Mouse (Mus musculus): ENCODE data around the gene Pik3ca. TPM values are rescaled to one million over a fixed set of nuclear protein-coding genes. Genes with fewer than 3 reads are reported as not detected.
"Not testable (repeated sequence)": the region's sequence is repeated elsewhere in the genome, so short reads cannot be mapped to it uniquely, and the experiment has no call there.

The Pik3ca gene
- total RNA-seq, 2 experiments from 2014 or later = 47.7 to 54.5 TPM

- DNase-seq (ENCODE audit: low spot score in 2 of 2) = no peak
Measured at GRCm38 (mm10) chr3:32399931-32400330, 2.5 kb downstream of the Pik3ca start.

GRCm38 (mm10) chr3:32401591-32401990 is 4.1 kb downstream of the Pik3ca start:
- no peak for DNase-seq (ENCODE audit: low spot score in 2 of 2)

GRCm38 (mm10) chr3:32402990-32403885 is 5.8 kb downstream of the Pik3ca start:
- no peak for DNase-seq (ENCODE audit: low spot score in 2 of 2)

GRCm38 (mm10) chr3:32405699-32406098 is 8.2 kb downstream of the Pik3ca start:
- DNase-seq (ENCODE audit: low spot score in 2 of 2) = no peak

GRCm38 (mm10) chr3:32406804-32407203 is 9.3 kb downstream of the Pik3ca start:
- DNase-seq (ENCODE audit: low spot score in 2 of 2) = no peak

GRCm38 (mm10) chr3:32408811-32409273 is 11.4 kb downstream of the Pik3ca start:
- DNase-seq (ENCODE audit: low spot score in 2 of 2) = no peak

- DNase-seq (ENCODE audit: low spot score in 2 of 2) = no peak
Measured at GRCm38 (mm10) chr3:32412502-32413044, 15.1 kb downstream of the Pik3ca start.

- no peak for DNase-seq (ENCODE audit: low spot score in 2 of 2)
Measured at GRCm38 (mm10) chr3:32414381-32414780, 16.9 kb downstream of the Pik3ca start.

GRCm38 (mm10) chr3:32415370-32416309 is 18.2 kb downstream of the Pik3ca start:
- no peak for DNase-seq (ENCODE audit: low spot score in 2 of 2)

- no peak for DNase-seq (ENCODE audit: low spot score in 2 of 2)
Measured at GRCm38 (mm10) chr3:32417751-32418211, 20.3 kb downstream of the Pik3ca start.

- DNase-seq (ENCODE audit: low spot score in 2 of 2) = no peak
Measured at GRCm38 (mm10) chr3:32419866-32420265, 22.4 kb downstream of the Pik3ca start.

- no peak for DNase-seq (ENCODE audit: low spot score in 2 of 2)
Measured at GRCm38 (mm10) chr3:32421115-32422054, 23.9 kb downstream of the Pik3ca start.

- no peak for DNase-seq (ENCODE audit: low spot score in 2 of 2)
Measured at GRCm38 (mm10) chr3:32427695-32428094, 30.2 kb downstream of the Pik3ca start.

- no peak for DNase-seq (ENCODE audit: low spot score in 2 of 2)
Measured at GRCm38 (mm10) chr3:32428361-32428760, 30.9 kb downstream of the Pik3ca start.

GRCm38 (mm10) chr3:32428921-32429320 is 31.4 kb downstream of the Pik3ca start:
- no peak for DNase-seq (ENCODE audit: low spot score in 2 of 2)

GRCm38 (mm10) chr3:32429351-32429750 is 31.9 kb downstream of the Pik3ca start:
- not testable (repeated sequence) for DNase-seq (ENCODE audit: low spot score in 2 of 2)

- DNase-seq (ENCODE audit: low spot score in 2 of 2) = no peak
Measured at GRCm38 (mm10) chr3:32430394-32430793, 32.9 kb downstream of the Pik3ca start.

GRCm38 (mm10) chr3:32434016-32434415 is 36.5 kb downstream of the Pik3ca start:
- no peak for DNase-seq (ENCODE audit: low spot score in 2 of 2)

- no peak for DNase-seq (ENCODE audit: low spot score in 2 of 2)
Measured at GRCm38 (mm10) chr3:32436101-32436500, 38.6 kb downstream of the Pik3ca start.

- no peak for DNase-seq (ENCODE audit: low spot score in 2 of 2)
Measured at GRCm38 (mm10) chr3:32437297-32437696, 39.8 kb downstream of the Pik3ca start.

Data from layer of hippocampus, postnatal 14 days (tissue).